Mouse (Mus musculus) monocyte, adult 2 months (primary cell): Measurements from ENCODE around the gene Atp6v1g2.

Experiments
- DNase-seq, 2 experiments: peaks; one replicate each; pipeline ENCODE4 v3.0.0; 2022; ENCODE audit warnings: low spot score in 2 of 2, low read depth in 1 of 2

The Atp6v1g2 gene

GRCm38 (mm10) chr17:35278049-35278448 lies 44.6 kb downstream of the Atp6v1g2 start:
- no peak for DNase-seq

- DNase-seq, result no peak
These were observed 45.7 kb downstream of the Atp6v1g2 start for GRCm38 (mm10) chr17:35278957-35279688.

- no peak for DNase-seq
These were observed 46.8 kb downstream of the Atp6v1g2 start for GRCm38 (mm10) chr17:35280276-35280675.

GRCm38 (mm10) chr17:35285431-35285830 lies 52.0 kb downstream of the Atp6v1g2 start:
- no peak for DNase-seq
